Mouse (Mus musculus) heart, adult 2 months (tissue): ENCODE results near the gene Maml2.

ENCODE experiments used
- CTCF ChIP-seq: fragments of 200-600 bp; IDR thresholded peaks from 2 replicates; pipeline ENCODE4 v1.8.1; 2022; ENCODE audit warnings: antibody characterized with exemption, mild to moderate bottlenecking, moderate library complexity
- EP300 ChIP-seq: fragments of 200-500 bp; IDR thresholded peaks from 2 replicates; pipeline ENCODE4 v1.6.1; 2011; ENCODE audit warnings: low read depth, low read length, control low read depth; ENCODE audit not compliant: insufficient read depth

- TF ChIP-seq EP300 (no peak), CTCF (no peak)
Measured at GRCm38 (mm10) chr9:13540781-13541180, 243.0 kb downstream of the Maml2 start.
